Mouse (Mus musculus) lung, adult 2 months (tissue): ENCODE results near the gene Ctnna3.

Source experiments
- CTCF ChIP-seq: fragments of 200-500 bp; IDR thresholded peaks from 2 replicates; pipeline ENCODE4 v1.5.1; 2011; ENCODE audit warnings: mild to moderate bottlenecking, low read length, control low read depth; ENCODE audit not compliant: insufficient read depth
- POLR2A ChIP-seq: fragments of 200-500 bp; IDR thresholded peaks from 2 replicates; pipeline ENCODE4 v1.6.1; 2011; ENCODE audit warnings: low read depth, mild to moderate bottlenecking, control low read depth, low read length, borderline replicate concordance; ENCODE audit errors: extremely low read depth

- TF ChIP-seq CTCF, result no peak
- TF ChIP-seq POLR2A, result no peak
Observed at GRCm38 (mm10) chr10:63805551-63805950, 375.7 kb downstream of the Ctnna3 start.
